9 mouse cellular contexts compared by ENCODE assay signal in genomic region chrX:103186431-103186786, GRCm38 (mm10). TPM values are rescaled to one million over a fixed set of nuclear protein-coding genes. Genes with fewer than 3 reads are reported as not detected.
DNase-seq lines count a peak whose midpoint lies in the region; ATAC-seq and TF ChIP-seq lines count a peak whose summit lies in the region.
"Had no signal": no experiment of that assay in that cellular context is flagged by ENCODE, and none has a peak within 500 bp of the region (broad histone marks: within the 10 kb centered on the region; RNA-seq: fewer than 3 reads in every experiment).

Nap1l2 (minus strand) TSS chrX:103186640.

- peak within 1 kb of the TSS; percentile 43 for H3K4me3 ChIP-seq in forebrain, embryonic 14.5 days (ENCODE audit: low read depth, low read length)
- H3K4me3 ChIP-seq in hindbrain, embryonic 10.5 days: peak within 1 kb of the TSS; percentile 56
- H3K4me3 ChIP-seq in left cerebral cortex, adult 2 months: peak within 1 kb of the TSS; percentile 55
- H3K4me3 ChIP-seq in stomach, postnatal 0 days (ENCODE audit: low read depth, low read length): peak within 1 kb of the TSS; percentile 29

- peak; percentile 96 for ATAC-seq in cerebellum, adult (ENCODE audit: insufficient number of reproducible peaks, low FRiP score, low TSS enrichment)
- peak; percentile 96 for ATAC-seq in forebrain, embryonic 14.5 days
- no peak for ATAC-seq in stomach, postnatal 0 days (ENCODE audit: low FRiP score, low TSS enrichment)

- TF ChIP-seq EP300 in stomach, postnatal 0 days (optimal IDR thresholded peaks at IDR 0.05): no peak

- intact Hi-C loops in left cerebral cortex, adult 2 months (cut with DNase I): no loop called here

- H3K27ac ChIP-seq in forebrain, embryonic 14.5 days (ENCODE audit: low read depth, low read length): peak within 1 kb of the TSS; percentile 85
- peak within 1 kb of the TSS; percentile 79 for H3K27ac ChIP-seq in hindbrain, embryonic 10.5 days
- peak within 1 kb of the TSS; percentile 91 for H3K27ac ChIP-seq in left cerebral cortex, adult 2 months
- H3K27ac ChIP-seq in stomach, postnatal 0 days (replicated peaks): no peak within 1 kb of the TSS

- no peak for TF ChIP-seq CTCF in left cerebral cortex, adult 2 months (IDR thresholded peaks at IDR 0.05)
- no peak for TF ChIP-seq CTCF in stomach, postnatal 0 days (IDR thresholded peaks at IDR 0.05; ENCODE audit: low read depth)

- WGBS in forebrain, embryonic 14.5 days: 29% methylated on average over 13 of the region's 13 CpGs
- 17% methylated on average over 13 of the region's 13 CpGs for WGBS in hindbrain, embryonic 10.5 days
- 12% methylated on average over 13 of the region's 13 CpGs for WGBS in stomach, postnatal 0 days

- peak within 1 kb of the TSS; percentile 45 for H3K4me2 ChIP-seq in forebrain, embryonic 14.5 days (ENCODE audit: low read length)
- H3K4me2 ChIP-seq in stomach, postnatal 0 days (replicated peaks; ENCODE audit: low read depth): peak within 1 kb of the TSS; percentile 46

- 0 out of 2 replicates have a peak, but pooled peaks cover 3% of the 10 kb centered on the region for H3K27me3 ChIP-seq in forebrain, embryonic 14.5 days (replicated peaks; ENCODE audit: control insufficient read depth, insufficient read depth, low read length)
- H3K27me3 ChIP-seq in hindbrain, embryonic 10.5 days (ENCODE audit: insufficient read depth, poor library complexity, severe bottlenecking): peaks cover 54% of the 10 kb centered on the region
- no peaks in the 10 kb centered on the region for H3K27me3 ChIP-seq in stomach, postnatal 0 days (ENCODE audit: control insufficient read depth, insufficient read depth, low read length)

- H3K36me3 ChIP-seq in forebrain, embryonic 14.5 days (ENCODE audit: control insufficient read depth, insufficient read depth, low read length): no peaks in the 10 kb centered on the region
- H3K36me3 ChIP-seq in hindbrain, embryonic 10.5 days: no peaks in the 10 kb centered on the region
- no peaks in the 10 kb centered on the region for H3K36me3 ChIP-seq in stomach, postnatal 0 days (ENCODE audit: control insufficient read depth, insufficient read depth, low read length)

- H3K9ac ChIP-seq in forebrain, embryonic 14.5 days (ENCODE audit: low read length): peak within 1 kb of the TSS; percentile 66
- H3K9ac ChIP-seq in stomach, postnatal 0 days (ENCODE audit: low read length): no peak within 1 kb of the TSS

- H3K4me1 ChIP-seq in forebrain, embryonic 14.5 days (ENCODE audit: control insufficient read depth, insufficient read depth, low read length): no peaks in the 10 kb centered on the region
- H3K4me1 ChIP-seq in hindbrain, embryonic 10.5 days (replicated peaks): no peaks in the 10 kb centered on the region
- H3K4me1 ChIP-seq in stomach, postnatal 0 days (replicated peaks; ENCODE audit: control insufficient read depth, insufficient read depth): no peaks in the 10 kb centered on the region

- H3K9me3 ChIP-seq in forebrain, embryonic 14.5 days (replicated peaks; ENCODE audit: control insufficient read depth, low read length): no peaks in the 10 kb centered on the region
- no peaks in the 10 kb centered on the region for H3K9me3 ChIP-seq in hindbrain, embryonic 10.5 days
- H3K9me3 ChIP-seq in stomach, postnatal 0 days (ENCODE audit: control insufficient read depth, low read length): no peaks in the 10 kb centered on the region

- peak; percentile 67 for DNase-seq in Muller cell, postnatal 12 days (ENCODE audit: inconsistent ontology term)
- peak; percentile 86 for DNase-seq in forebrain, embryonic 14.5 days (ENCODE audit: low spot score)
- peak; percentile 63 for DNase-seq in hindbrain, embryonic 10.5 days (ENCODE audit: low spot score)
- peak; percentile 73 to 77 for DNase-seq in left cerebral cortex, adult 2 months (ENCODE audit: extremely low spot score in 1 of 2, low spot score in 2 of 2)
- peak; percentile 60 for DNase-seq in mesoderm, embryonic 11.5 days (ENCODE audit: low read depth, low spot score)
- peak; percentile 15 for DNase-seq in stomach, postnatal 0 days (ENCODE audit: low spot score)
- no peak for DNase-seq in thymus, postnatal 10 days (ENCODE audit: low spot score in 2 of 2)

RNA-seq across cellular contexts. Expression of gene Nap1l2, which starts in this region (rescaled TPM):
- polyA plus RNA-seq in forebrain, embryonic 14.5 days (2014; fragmentation: Nextera tagmentation; extraction: Ambion mirVana): 35.5 and 45.5 TPM in 2 replicates
- 7.2 and 16.4 TPM in 2 replicates for polyA plus RNA-seq in hindbrain, embryonic 10.5 days (2016; fragmentation: Nextera tagmentation; extraction: Ambion mirVana)
- 100 to 1,000 TPM in 1 of 2 experiments, 10 to 100 TPM in 1; 89.4 to 104 TPM for total RNA-seq in left cerebral cortex, adult 2 months (2021)
- 1.4 TPM in 2 replicates for polyA plus RNA-seq in stomach, postnatal 0 days (2015; fragmentation: Nextera tagmentation; extraction: Ambion mirVana)
- total RNA-seq: gastrocnemius, postnatal 36 days had no signal

Comparison
In these comparisons a context has a peak if more than half of its experiments do, and no peak if none do; other contexts are left out.
1. DNase-seq: peak in Muller cell, postnatal 12 days (single experiment), forebrain, embryonic 14.5 days (single experiment), hindbrain, embryonic 10.5 days (single experiment), left cerebral cortex, adult 2 months (2 of 2), mesoderm, embryonic 11.5 days (single experiment) and stomach, postnatal 0 days (single experiment); none in thymus, postnatal 10 days (0 of 2).
2. Peak in every context shown above with its lines, with median percentiles within 50 percentile points of each other: H3K4me3 ChIP-seq.